Mouse (Mus musculus) erythroblast, embryonic 14.5 days (primary cell): ENCODE data around the gene Wdr1.

Experiments
- GATA1 ChIP-seq: IDR thresholded peaks from 2 replicates; pipeline ENCODE4 v1.6.1; 2012; ENCODE audit warnings: low read length, inconsistent platforms, mixed read lengths
- TAL1 ChIP-seq: IDR thresholded peaks from 3 replicates; pipeline ENCODE4 v1.6.1; 2012; ENCODE audit warnings: low read length, inconsistent platforms, mixed read lengths

GRCm38 (mm10) chr5:38502992-38503391 is 60.0 kb downstream of the Wdr1 start, which contains the start of gene Slc2a9:
- TF ChIP-seq TAL1 = no peak
- TF ChIP-seq GATA1 = no peak
